Comparison of ENCODE assay signal across 18 mouse cellular contexts in the genomic region with DNA sequence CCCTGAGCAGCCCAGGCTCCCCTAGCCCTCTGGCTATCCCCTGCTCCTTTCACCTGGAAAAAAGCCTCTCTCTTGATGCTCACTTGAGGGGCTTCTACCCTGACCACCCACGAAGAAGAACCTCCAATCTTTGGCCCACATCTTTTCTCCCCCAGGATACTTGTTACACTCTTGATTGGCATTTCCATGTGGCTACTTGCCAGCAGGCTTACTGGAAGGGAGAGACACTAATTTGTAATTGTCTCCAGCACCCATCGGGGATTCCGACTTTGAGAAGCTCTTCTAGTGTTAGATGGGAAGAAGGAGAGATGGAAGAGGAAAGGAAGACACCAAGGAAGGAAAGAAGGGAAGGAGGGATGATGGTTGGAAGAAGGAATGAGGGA.
DNase-seq lines count a peak whose midpoint lies in the region; ATAC-seq and TF ChIP-seq lines count a peak whose summit lies in the region.
"Had no signal": no experiment of that assay in that cellular context is flagged by ENCODE, and none has a peak within 500 bp of the region (broad histone marks: within the 10 kb centered on the region; RNA-seq: fewer than 3 reads in every experiment).

No protein-coding gene starts in this region.

- no peaks in the 10 kb centered on the region for H3K9me3 ChIP-seq in hindbrain, postnatal 0 days (ENCODE audit: low read length)
- H3K9me3 ChIP-seq in hindbrain, embryonic 12.5 days (replicated peaks) = no peaks in the 10 kb centered on the region
- no peaks in the 10 kb centered on the region for H3K9me3 ChIP-seq in lung, embryonic 16.5 days (ENCODE audit: control insufficient read depth, low read length)
- H3K9me3 ChIP-seq: embryonic facial prominence, embryonic 12.5 days; limb, embryonic 13.5 days; liver, embryonic 15.5 days; neural tube, embryonic 12.5 days had no signal

- no peak for TF ChIP-seq POLR2A in brain, embryonic 14.5 days (IDR thresholded peaks at IDR 0.05; ENCODE audit: borderline replicate concordance, extremely low read depth, insufficient read depth, insufficient read length, poor library complexity, severe bottlenecking)

- no peaks in the 10 kb centered on the region for H3K36me3 ChIP-seq in hindbrain, postnatal 0 days (ENCODE audit: insufficient read depth, low read length)
- H3K36me3 ChIP-seq in hindbrain, embryonic 12.5 days = no peaks in the 10 kb centered on the region
- no peaks in the 10 kb centered on the region for H3K36me3 ChIP-seq in lung, embryonic 16.5 days (ENCODE audit: control insufficient read depth, insufficient read depth, low read length)
- H3K36me3 ChIP-seq: embryonic facial prominence, embryonic 12.5 days; limb, embryonic 13.5 days; liver, embryonic 15.5 days; neural tube, embryonic 12.5 days had no signal

- H3K4me1 ChIP-seq in hindbrain, postnatal 0 days (ENCODE audit: insufficient read depth, low read length) = peaks cover 20% of the 10 kb centered on the region
- H3K4me1 ChIP-seq in hindbrain, embryonic 12.5 days = no peaks in the 10 kb centered on the region
- H3K4me1 ChIP-seq in lung, embryonic 16.5 days (replicated peaks; ENCODE audit: control insufficient read depth, insufficient read depth, low read length) = peaks cover 16% of the 10 kb centered on the region
- H3K4me1 ChIP-seq: embryonic facial prominence, embryonic 12.5 days; limb, embryonic 13.5 days; liver, embryonic 15.5 days; neural tube, embryonic 12.5 days had no signal

- TF ChIP-seq CTCF in hindbrain, postnatal 0 days (IDR thresholded peaks at IDR 0.05; ENCODE audit: low read depth) = no peak
- TF ChIP-seq CTCF in brain, embryonic 14.5 days (IDR thresholded peaks at IDR 0.05; ENCODE audit: borderline replicate concordance, extremely low read depth, insufficient read depth, insufficient read length) = no peak

- no peak for ATAC-seq in hindbrain, postnatal 0 days
- ATAC-seq in hindbrain, embryonic 12.5 days (ENCODE audit: low FRiP score) = no peak
- ATAC-seq in lung, embryonic 16.5 days (ENCODE audit: low read depth) = no peak
- ATAC-seq: intestine, postnatal 0 days had no signal

- H3K27ac ChIP-seq in hindbrain, postnatal 0 days = 0 out of 2 replicates have a peak overlapping the region, but pooled peaks have one; percentile 56
- no peak overlapping the region for H3K27ac ChIP-seq in hindbrain, embryonic 12.5 days
- peak overlapping the region; percentile 77 for H3K27ac ChIP-seq in lung, embryonic 16.5 days (ENCODE audit: low read length)
- H3K27ac ChIP-seq: embryonic facial prominence, embryonic 12.5 days; gastrocnemius, adult 2 months; hindbrain, embryonic 14.5 days; left cerebral cortex, adult 2 months; limb, embryonic 13.5 days; liver, embryonic 15.5 days; neural tube, embryonic 12.5 days; stomach, postnatal 0 days had no signal

- H3K4me2 ChIP-seq in hindbrain, postnatal 0 days (ENCODE audit: low read depth, low read length) = no peak overlapping the region
- no peak overlapping the region for H3K4me2 ChIP-seq in hindbrain, embryonic 12.5 days (replicated peaks)
- 0 out of 2 replicates have a peak overlapping the region, but pooled peaks have one; percentile 25 for H3K4me2 ChIP-seq in lung, embryonic 16.5 days (ENCODE audit: low read depth, low read length)
- H3K4me2 ChIP-seq: embryonic facial prominence, embryonic 12.5 days; hindbrain, embryonic 14.5 days; limb, embryonic 13.5 days; liver, embryonic 15.5 days; neural tube, embryonic 12.5 days had no signal

- no peak overlapping the region for H3K9ac ChIP-seq in hindbrain, postnatal 0 days (replicated peaks; ENCODE audit: low read length)
- no peak overlapping the region for H3K9ac ChIP-seq in hindbrain, embryonic 12.5 days
- H3K9ac ChIP-seq in lung, embryonic 16.5 days (ENCODE audit: low read length) = no peak overlapping the region
- H3K9ac ChIP-seq: embryonic facial prominence, embryonic 12.5 days; hindbrain, embryonic 14.5 days; limb, embryonic 13.5 days; liver, embryonic 15.5 days; neural tube, embryonic 12.5 days had no signal

- WGBS in hindbrain, postnatal 0 days = 32% methylated on average over 3 of the region's 3 CpGs
- WGBS in hindbrain, embryonic 12.5 days = 89% methylated on average over 3 of the region's 3 CpGs
- WGBS in lung, embryonic 16.5 days = 33% methylated on average over 3 of the region's 3 CpGs

- H3K27me3 ChIP-seq in hindbrain, postnatal 0 days (ENCODE audit: insufficient read depth, low read length) = peaks cover 13% of the 10 kb centered on the region; the same call in 1 of the 2 replicates
- H3K27me3 ChIP-seq in hindbrain, embryonic 12.5 days = no peaks in the 10 kb centered on the region
- H3K27me3 ChIP-seq in lung, embryonic 16.5 days (ENCODE audit: control insufficient read depth, insufficient read depth, low read depth, low read length) = no peaks in the 10 kb centered on the region
- H3K27me3 ChIP-seq: embryonic facial prominence, embryonic 12.5 days; limb, embryonic 13.5 days; liver, embryonic 15.5 days; neural tube, embryonic 12.5 days had no signal

- DNase-seq in cerebellum, adult 11 months = peak; percentile 6
- no peak for DNase-seq in cerebellum, adult 11-12 months
- peak; percentile 49 for DNase-seq in hindbrain, postnatal 0 days (ENCODE audit: low spot score)
- no peak for DNase-seq in lung, postnatal 14 days
- DNase-seq in brain, embryonic 14.5 days (ENCODE audit: low read depth) = peak; percentile 51
- no peak for DNase-seq in gastrocnemius, adult 8-10 months (ENCODE audit: low spot score in 2 of 2)
- DNase-seq: gastrocnemius, adult 2 months; thymus, postnatal 14 days had no signal

- no peak overlapping the region for H3K4me3 ChIP-seq in hindbrain, postnatal 0 days (ENCODE audit: low read length)
- H3K4me3 ChIP-seq in hindbrain, embryonic 12.5 days = no peak overlapping the region
- H3K4me3 ChIP-seq in lung, embryonic 16.5 days (ENCODE audit: low read length) = no peak overlapping the region
- H3K4me3 ChIP-seq: embryonic facial prominence, embryonic 12.5 days; gastrocnemius, adult 2 months; left cerebral cortex, adult 2 months; limb, embryonic 13.5 days; liver, embryonic 15.5 days; neural tube, embryonic 12.5 days had no signal

Comparison
In these comparisons a context has a peak if more than half of its experiments do, and no peak if none do; other contexts are left out.
1. DNase-seq: peak in cerebellum, adult 11 months (single experiment), hindbrain, postnatal 0 days (single experiment) and brain, embryonic 14.5 days (single experiment); none in cerebellum, adult 11-12 months (single experiment), lung, postnatal 14 days (single experiment) and gastrocnemius, adult 8-10 months (0 of 2).